Mouse (Mus musculus): Measurements from ENCODE around the gene Slc22a23. TPM values are rescaled to one million over a fixed set of nuclear protein-coding genes. Genes with fewer than 3 reads are reported as not detected.

Slc22a23 gene
- total and polyA plus RNA-seq, 3 experiments: 11.1 to 14.2 (median 12.2) TPM

DNA sequence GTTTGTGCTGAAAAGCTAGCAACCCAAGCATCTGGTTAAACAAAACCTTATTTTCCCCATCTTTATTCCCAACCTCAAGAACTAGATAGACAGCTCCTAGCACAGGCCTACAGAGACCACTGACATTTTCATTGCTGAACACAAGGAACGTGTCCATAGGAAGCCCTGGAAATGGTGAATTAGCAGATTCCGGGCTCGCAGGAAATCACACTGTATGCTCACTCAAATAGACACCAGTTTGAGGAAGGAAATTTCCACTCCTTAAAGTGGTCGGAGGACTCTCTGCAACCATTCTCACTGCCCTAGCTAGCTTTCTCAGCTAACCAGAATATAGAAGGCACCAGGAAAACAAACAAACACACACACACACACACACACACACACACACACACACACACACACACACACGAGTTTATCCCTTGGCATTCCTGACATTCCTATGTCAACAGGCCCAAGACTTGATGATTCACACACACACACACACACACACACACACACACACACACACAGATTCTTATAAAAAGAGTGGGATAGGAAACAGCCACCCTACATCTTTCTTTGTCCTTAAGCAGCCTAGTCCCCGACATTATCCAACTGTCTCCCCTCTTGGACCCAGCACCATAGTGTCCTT is 41.5 kb downstream of the Slc22a23 start:
- no peaks in the 10 kb centered on the region for H3K4me1 ChIP-seq (ENCODE audit: control insufficient read depth, insufficient read depth, low read length)
- no peak overlapping the region for H3K9ac ChIP-seq (ENCODE audit: low read depth, low read length)
- H3K27me3 ChIP-seq (ENCODE audit: control insufficient read depth, insufficient read depth, low read length): no peaks in the 10 kb centered on the region
- no peak overlapping the region for H3K27ac ChIP-seq
- no peak for DNase-seq
- no peaks in the 10 kb centered on the region for H3K36me3 ChIP-seq (ENCODE audit: control insufficient read depth, insufficient read depth, low read length)
- no peak overlapping the region for H3K4me3 ChIP-seq
- intact Hi-C loops (cut with DNase I): no loop called here
- TF ChIP-seq EP300 (IDR thresholded peaks at IDR 0.05; ENCODE audit: insufficient read depth, low read depth, low read length) (no peak), CTCF (IDR thresholded peaks at IDR 0.05) (no peak), POLR2A (IDR thresholded peaks at IDR 0.05; ENCODE audit: insufficient read depth, low read depth, low read length) (no peak)
- H3K79me2 ChIP-seq (replicated peaks; ENCODE audit: control insufficient read depth, insufficient read depth, low read length): no peaks in the 10 kb centered on the region
- WGBS: 28% methylated on average over 6 of the region's 6 CpGs

DNA sequence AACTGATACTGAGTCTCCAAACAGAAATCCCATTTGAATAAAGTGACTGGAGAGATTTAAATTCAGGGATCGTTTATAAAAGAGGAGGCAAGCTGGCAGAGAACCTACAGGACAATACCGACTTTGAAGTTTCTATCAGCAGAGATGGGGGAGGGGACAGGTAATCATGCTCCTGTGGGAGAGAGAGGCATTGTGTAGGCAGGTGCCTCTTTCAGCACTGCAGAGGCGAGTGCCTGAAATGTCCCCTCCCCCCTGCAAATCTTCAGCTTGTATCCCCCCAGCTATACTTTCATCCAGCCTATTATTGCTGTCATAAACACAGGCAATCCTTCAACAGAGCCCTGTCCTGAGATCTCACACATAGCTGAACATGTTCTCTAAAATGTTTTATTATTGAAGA is 43.4 kb downstream of the Slc22a23 start:
- 59% methylated on average over 3 of the region's 3 CpGs for WGBS
- intact Hi-C loops (cut with DNase I): no loop called here
- Histone ChIP-seq H3K9ac (ENCODE audit: low read depth, low read length) (no peak overlapping the region), H3K36me3 (ENCODE audit: control insufficient read depth, insufficient read depth, low read length) (no peaks in the 10 kb centered on the region), H3K27me3 (ENCODE audit: control insufficient read depth, insufficient read depth, low read length) (no peaks in the 10 kb centered on the region), H3K4me1 (ENCODE audit: control insufficient read depth, insufficient read depth, low read length) (no peaks in the 10 kb centered on the region), H3K4me3 (no peak overlapping the region), H3K27ac (no peak overlapping the region), H3K79me2 (replicated peaks; ENCODE audit: control insufficient read depth, insufficient read depth, low read length) (no peaks in the 10 kb centered on the region)
- TF ChIP-seq EP300 (IDR thresholded peaks at IDR 0.05; ENCODE audit: insufficient read depth, low read depth, low read length) (no peak), POLR2A (IDR thresholded peaks at IDR 0.05; ENCODE audit: insufficient read depth, low read depth, low read length) (no peak), CTCF (IDR thresholded peaks at IDR 0.05) (no peak)
- DNase-seq: no peak

DNA sequence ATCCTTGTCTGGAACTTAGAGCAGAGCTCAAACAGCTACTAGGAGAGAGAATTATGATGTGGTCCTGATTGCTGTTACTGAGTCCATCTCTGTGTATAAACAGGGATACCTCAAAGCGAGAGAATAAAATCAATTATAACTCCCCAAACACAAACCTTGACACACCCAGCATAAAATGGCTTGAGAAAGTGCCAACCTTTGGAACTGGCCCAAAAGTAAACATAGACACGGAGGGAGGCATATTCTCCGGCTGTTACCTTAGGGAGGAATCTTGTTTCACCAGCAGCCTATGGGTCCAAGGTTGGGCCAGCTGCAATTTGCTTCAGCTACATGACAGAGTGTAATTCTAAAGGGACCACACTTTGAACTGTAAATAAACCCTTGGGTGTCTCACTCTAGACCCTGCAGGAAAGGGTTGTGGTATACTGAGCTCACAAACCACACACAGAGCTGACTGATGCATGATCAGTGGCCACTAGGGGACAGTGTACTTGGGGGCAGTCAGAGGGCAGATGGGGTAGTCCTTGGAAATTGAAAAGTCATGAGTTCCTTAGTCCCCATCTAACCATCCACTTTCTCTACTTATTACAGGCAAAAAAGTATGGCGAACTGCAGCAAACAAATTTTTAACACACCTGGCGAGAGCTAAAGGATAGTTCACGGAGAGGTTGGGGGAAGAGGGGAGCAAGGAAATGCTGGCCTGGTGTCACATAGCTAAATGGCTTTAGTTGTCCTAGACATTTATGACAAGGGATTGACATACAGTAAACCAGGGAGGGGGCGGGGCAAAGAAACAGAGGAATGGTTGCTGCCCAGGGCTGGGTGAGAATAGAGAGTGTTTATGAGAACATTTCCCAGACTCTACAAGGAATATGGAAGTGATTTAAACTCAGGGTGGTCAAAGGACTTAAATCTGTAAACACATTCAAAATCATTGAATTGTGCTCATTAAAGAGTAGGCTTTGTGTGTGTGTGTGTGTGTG is 45.3 kb downstream of the Slc22a23 start:
- intact Hi-C loops (cut with DNase I): no loop called here
- 90% methylated on average over 7 of the region's 7 CpGs for WGBS
- Histone ChIP-seq H3K9ac (ENCODE audit: low read depth, low read length) (no peak overlapping the region), H3K27ac (no peak overlapping the region), H3K4me3 (no peak overlapping the region), H3K36me3 (ENCODE audit: control insufficient read depth, insufficient read depth, low read length) (no peaks in the 10 kb centered on the region), H3K27me3 (ENCODE audit: control insufficient read depth, insufficient read depth, low read length) (no peaks in the 10 kb centered on the region), H3K79me2 (replicated peaks; ENCODE audit: control insufficient read depth, insufficient read depth, low read length) (no peaks in the 10 kb centered on the region), H3K4me1 (ENCODE audit: control insufficient read depth, insufficient read depth, low read length) (no peaks in the 10 kb centered on the region)
- DNase-seq: no peak
- TF ChIP-seq CTCF (IDR thresholded peaks at IDR 0.05) (peak; percentile 44), POLR2A (IDR thresholded peaks at IDR 0.05; ENCODE audit: insufficient read depth, low read depth, low read length) (no peak)

DNA sequence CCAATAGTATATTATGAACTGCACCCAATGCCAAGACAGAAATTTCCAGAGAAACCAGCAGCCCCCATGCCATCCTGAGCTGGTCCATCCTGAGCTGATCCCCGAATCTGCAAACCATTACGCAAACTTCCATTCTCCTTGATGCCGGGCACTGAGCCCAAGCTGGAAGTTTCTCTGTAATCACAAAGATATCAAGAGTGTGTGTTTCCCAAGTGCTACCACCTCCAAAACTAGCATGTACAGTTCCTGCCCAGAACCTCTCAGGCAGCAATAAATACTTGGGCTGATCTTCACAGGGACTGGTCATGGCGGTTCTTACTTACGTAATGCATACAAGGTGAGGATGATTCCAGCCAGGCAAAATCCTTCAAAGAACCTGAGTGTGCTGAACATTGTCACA is 46.3 kb downstream of the Slc22a23 start:
- Histone ChIP-seq H3K27me3 (ENCODE audit: control insufficient read depth, insufficient read depth, low read length) (no peaks in the 10 kb centered on the region), H3K9ac (ENCODE audit: low read depth, low read length) (no peak overlapping the region), H3K36me3 (ENCODE audit: control insufficient read depth, insufficient read depth, low read length) (no peaks in the 10 kb centered on the region), H3K27ac (no peak overlapping the region), H3K4me3 (no peak overlapping the region), H3K79me2 (replicated peaks; ENCODE audit: control insufficient read depth, insufficient read depth, low read length) (no peaks in the 10 kb centered on the region), H3K4me1 (ENCODE audit: control insufficient read depth, insufficient read depth, low read length) (no peaks in the 10 kb centered on the region)
- DNase-seq: no peak
- intact Hi-C loops (cut with DNase I): no loop called here
- TF ChIP-seq POLR2A (IDR thresholded peaks at IDR 0.05; ENCODE audit: insufficient read depth, low read depth, low read length): no peak
- TF ChIP-seq CTCF (IDR thresholded peaks at IDR 0.05): no peak
- no peak for TF ChIP-seq EP300 (IDR thresholded peaks at IDR 0.05; ENCODE audit: insufficient read depth, low read depth, low read length)
- WGBS: 86% methylated on average over 5 of the region's 5 CpGs

DNA sequence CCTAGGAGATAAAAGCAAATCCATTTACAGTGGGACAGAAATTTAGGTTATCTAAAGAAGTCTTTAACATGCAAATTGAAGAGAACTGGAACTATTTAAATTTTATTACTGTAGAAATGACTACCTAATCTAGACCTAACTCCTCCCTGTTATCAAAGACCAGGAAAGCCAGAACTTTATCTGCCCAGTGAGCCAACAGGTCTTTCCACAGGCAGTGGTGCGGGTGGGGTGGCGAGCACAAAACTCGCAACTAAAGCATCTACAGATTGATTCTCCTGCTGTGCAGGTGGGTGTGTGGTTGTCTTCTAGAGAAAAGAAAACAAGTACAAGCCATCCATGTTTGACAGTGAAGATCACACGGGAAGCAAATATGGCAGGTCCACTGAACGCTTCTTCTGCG is 46.9 kb downstream of the Slc22a23 start:
- H3K27me3 ChIP-seq (ENCODE audit: control insufficient read depth, insufficient read depth, low read length): no peaks in the 10 kb centered on the region
- H3K36me3 ChIP-seq (ENCODE audit: control insufficient read depth, insufficient read depth, low read length): no peaks in the 10 kb centered on the region
- H3K4me3 ChIP-seq: no peak overlapping the region
- no peaks in the 10 kb centered on the region for H3K79me2 ChIP-seq (replicated peaks; ENCODE audit: control insufficient read depth, insufficient read depth, low read length)
- DNase-seq: no peak
- no peak overlapping the region for H3K9ac ChIP-seq (ENCODE audit: low read depth, low read length)
- WGBS: 95% methylated on average over 6 of the region's 6 CpGs
- TF ChIP-seq POLR2A (IDR thresholded peaks at IDR 0.05; ENCODE audit: insufficient read depth, low read depth, low read length) (no peak), EP300 (IDR thresholded peaks at IDR 0.05; ENCODE audit: insufficient read depth, low read depth, low read length) (no peak), CTCF (IDR thresholded peaks at IDR 0.05) (no peak)
- H3K27ac ChIP-seq: no peak overlapping the region
- intact Hi-C loops (cut with DNase I): no loop called here
- H3K4me1 ChIP-seq (ENCODE audit: control insufficient read depth, insufficient read depth, low read length): no peaks in the 10 kb centered on the region
